Mouse (Mus musculus): ENCODE measurements around the gene Gdf9.

Gdf9 gene

GRCm38 (mm10) chr11:53478383-53479170, 47.8 kb downstream of the Gdf9 start:
- DNase-seq (ENCODE audit: low spot score), result no peak

- DNase-seq (ENCODE audit: low spot score), result no peak
Observed at GRCm38 (mm10) chr11:53479171-53479782, 48.5 kb downstream of the Gdf9 start.

GRCm38 (mm10) chr11:53479783-53480301, 49.0 kb downstream of the Gdf9 start, which contains the start of the genes Gm9945 and Sowaha:
Gm9945 (plus strand) TSS chr11:53480166.
Sowaha (minus strand) TSS chr11:53480274.
- DNase-seq (ENCODE audit: low spot score), result no peak

- no peak for DNase-seq (ENCODE audit: low spot score)
Observed at GRCm38 (mm10) chr11:53481088-53481730, 50.4 kb downstream of the Gdf9 start.

GRCm38 (mm10) chr11:53483159-53483891, 52.5 kb downstream of the Gdf9 start:
- no peak for DNase-seq (ENCODE audit: low spot score)

- DNase-seq (ENCODE audit: low spot score), result no peak
Observed at GRCm38 (mm10) chr11:53485719-53486118, 54.9 kb downstream of the Gdf9 start.

- DNase-seq (ENCODE audit: low spot score), result no peak
Observed at GRCm38 (mm10) chr11:53486351-53486750, 55.5 kb downstream of the Gdf9 start.

- DNase-seq (ENCODE audit: low spot score), result no peak
Observed at GRCm38 (mm10) chr11:53486822-53487594, 56.2 kb downstream of the Gdf9 start.

Data from urinary bladder, postnatal 10 days (tissue).